Mouse (Mus musculus) c-Kit-positive CD71-positive TER-119-positive erythroid progenitor cells, embryonic 14.5 days (primary cell): ENCODE measurements around the gene Krtap12-1.
"Not testable (repeated sequence)": the region's sequence is repeated elsewhere in the genome, so short reads cannot be mapped to it uniquely, and the experiment has no call there.

Experiments used
- DNase-seq: peaks from one replicate; pipeline ENCODE4 v3.0.0-alpha.2; 2013; ENCODE audit warnings: low spot score

Gene Krtap12-1

GRCm38 (mm10) chr10:77750686-77751085 is 30.3 kb downstream of the Krtap12-1 start:
- DNase-seq, result not testable (repeated sequence)

- not testable (repeated sequence) for DNase-seq
These were observed 30.9 kb downstream of the Krtap12-1 start, which contains the start of gene Gm9736 for GRCm38 (mm10) chr10:77751254-77751653. Gm9736 (minus strand) TSS chr10:77751354.

- not testable (repeated sequence) for DNase-seq
These were observed 31.9 kb downstream of the Krtap12-1 start for GRCm38 (mm10) chr10:77752312-77752711.

DNA sequence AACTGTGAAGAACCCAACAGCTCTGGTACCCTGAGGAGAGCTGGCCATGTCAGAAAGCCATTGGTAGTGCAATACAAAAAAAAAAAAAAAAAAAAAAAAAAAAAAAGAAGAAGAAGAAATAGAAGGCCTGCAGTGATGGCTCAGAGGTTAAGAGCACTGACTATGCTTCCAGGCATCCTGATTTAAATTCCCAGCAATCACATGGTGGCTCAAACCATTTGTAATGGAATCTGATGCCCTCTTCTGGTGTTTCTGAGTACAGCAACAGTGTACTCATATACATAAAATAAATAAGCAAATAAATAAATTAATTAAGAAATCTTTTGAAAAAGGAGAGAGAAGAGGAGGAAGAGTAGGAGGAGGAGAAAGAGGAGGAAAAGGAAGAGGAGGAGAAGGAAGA is 33.0 kb downstream of the Krtap12-1 start:
- no peak for DNase-seq

DNA sequence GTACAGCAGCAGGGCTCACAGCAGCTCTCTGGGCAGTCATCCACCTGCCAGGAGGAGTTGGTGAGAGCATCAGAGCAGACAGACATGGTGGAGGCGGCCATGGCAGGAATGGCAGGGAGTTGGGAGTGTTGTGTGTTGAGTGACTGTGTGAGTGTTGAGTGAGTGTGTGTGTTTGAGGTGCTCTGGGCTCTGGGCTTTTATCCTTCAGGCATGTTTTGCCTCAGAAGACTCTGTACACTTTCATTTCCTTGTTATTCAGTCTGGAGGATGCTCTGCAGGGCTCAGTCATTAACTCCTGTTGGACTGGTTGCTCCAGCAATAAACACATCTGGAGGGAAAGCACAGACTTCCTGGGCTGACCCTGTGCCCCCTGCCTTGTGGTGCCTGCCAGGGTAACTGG is 39.2 kb downstream of the Krtap12-1 start, which contains the start of gene Gm3233:
Gm3233 (minus strand) TSS at position 101 of the 400 bp plus-strand sequence.
- DNase-seq, result not testable (repeated sequence)

DNA sequence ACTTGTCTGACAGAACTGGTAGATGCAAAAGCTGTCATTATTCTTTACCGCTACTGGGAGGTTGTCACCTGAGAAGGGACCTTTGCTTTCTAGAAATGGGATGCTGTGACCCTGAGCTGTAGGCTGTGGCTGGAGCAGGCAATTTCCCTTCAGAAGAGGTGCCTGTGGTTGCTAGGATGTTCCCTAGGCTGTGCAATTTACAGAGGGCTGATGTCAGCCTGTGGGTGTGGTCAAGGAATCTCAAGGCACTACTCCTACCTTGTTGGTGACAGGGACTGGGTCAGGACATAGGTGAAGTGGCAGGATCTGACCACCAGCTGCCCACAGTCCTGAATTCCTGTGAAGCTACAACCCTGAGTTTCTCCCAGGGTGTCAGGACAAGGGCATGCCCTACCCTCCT is 49.3 kb downstream of the Krtap12-1 start:
- DNase-seq, result no peak
